Mouse (Mus musculus) neural tube, embryonic 14.5 days (tissue): ENCODE data around the gene Gm28051. TPM values are rescaled to one million over a fixed set of nuclear protein-coding genes. Genes with fewer than 3 reads are reported as not detected.

Experiments used
- ATAC-seq: fragments of 200-750 bp; cut with Nextera tagmentation; 2 replicates; pipeline ENCODE4 v1.8.0; 2017; ENCODE audit warnings: low read depth, mild to moderate bottlenecking, moderate TSS enrichment, moderate library complexity
- H3K27ac ChIP-seq: fragments of 300-500 bp; sonication (generic); 2 replicates; pipeline ENCODE4 v1.5.1; 2014; ENCODE audit warnings: low read depth, mild to moderate bottlenecking, control low read depth, low read length, moderate library complexity, mixed read lengths
- H3K27me3 ChIP-seq: fragments of 300-500 bp; sonication (generic); 2 replicates; pipeline ENCODE4 v1.6.1; 2014; ENCODE audit warnings: low read length; ENCODE audit not compliant: control insufficient read depth, insufficient read depth
- H3K36me3 ChIP-seq: fragments of 300-500 bp; sonication (generic); 2 replicates; pipeline ENCODE4 v1.6.1; 2014; ENCODE audit warnings: low read length, mixed read lengths; ENCODE audit not compliant: control insufficient read depth, insufficient read depth
- H3K4me1 ChIP-seq: fragments of 300-500 bp; sonication (generic); 2 replicates; pipeline ENCODE4 v1.6.1; 2014; ENCODE audit warnings: low read length; ENCODE audit not compliant: control insufficient read depth, insufficient read depth
- H3K4me2 ChIP-seq: fragments of 300-500 bp; sonication (generic); 2 replicates; pipeline ENCODE4 v1.6.1; 2014; ENCODE audit warnings: mild to moderate bottlenecking, low read depth, low read length, control low read depth
- H3K4me3 ChIP-seq: fragments of 300-500 bp; sonication (generic); 2 replicates; pipeline ENCODE4 v1.5.1; 2014; ENCODE audit warnings: low read depth, low read length, control low read depth, mixed read lengths
- H3K9ac ChIP-seq: fragments of 300-500 bp; sonication (generic); replicated peaks from 2 replicates; pipeline ENCODE4 v1.6.1; 2014; ENCODE audit warnings: low read depth, mild to moderate bottlenecking, control low read depth, low read length, mixed read lengths
- H3K9me3 ChIP-seq: fragments of 300-500 bp; sonication (generic); 2 replicates; pipeline ENCODE4 v1.6.1; 2016; ENCODE audit warnings: low read length; ENCODE audit not compliant: control insufficient read depth
- WGBS: fragments of 180-500 bp; shearing (Covaris S2); extraction: QIAGEN DNeasy Blood & Tissue Kit; methylation state at CpG from one replicate; pipeline ENCODE4 v1.1.7; 2014; 5-methylcytosine and 5-hydroxymethylcytosine counted together
- polyA plus RNA-seq: library from polyadenylated mRNA; unstranded; fragments of >200 nt; fragmentation: Nextera tagmentation; extraction: Ambion mirVana; gene quantifications from 2 replicates; pipeline ENCODE4 v1.2.1, GENCODE M21; 2014

Gene Gm28051
- polyA plus RNA-seq, 1 experiment from 2014 or later, result not detected

GRCm38 (mm10) chr12:102730798-102731619, 26.6 kb downstream of the Gm28051 start:
- Histone ChIP-seq H3K36me3 (no peaks in the 10 kb centered on the region), H3K27me3 (no peaks in the 10 kb centered on the region), H3K4me3 (peak overlapping the region; percentile 7), H3K9ac (no peak overlapping the region), H3K9me3 (no peaks in the 10 kb centered on the region), H3K27ac (peak overlapping the region; percentile 78), H3K4me2 (peak overlapping the region; percentile 51), H3K4me1 (peaks cover 18% of the 10 kb centered on the region; the same call in 1 of the 2 replicates)
- WGBS, result 6% methylated on average over 16 of the region's 16 CpGs
- peak; percentile 72 for ATAC-seq

GRCm38 (mm10) chr12:102729855-102730797, 27.4 kb downstream of the Gm28051 start:
- H3K27me3 ChIP-seq, result no peaks in the 10 kb centered on the region
- peak; percentile 98 for ATAC-seq
- WGBS, result 23% methylated on average over 26 of the region's 26 CpGs
- H3K9me3 ChIP-seq, result no peaks in the 10 kb centered on the region
- peaks cover 18% of the 10 kb centered on the region; the same call in 1 of the 2 replicates for H3K4me1 ChIP-seq
- H3K36me3 ChIP-seq, result no peaks in the 10 kb centered on the region
- H3K4me2 ChIP-seq, result peak overlapping the region; percentile 51
- H3K4me3 ChIP-seq, result peak overlapping the region; percentile 7; the same call in 1 of the 2 replicates
- H3K27ac ChIP-seq, result peak overlapping the region; percentile 78
- no peak overlapping the region for H3K9ac ChIP-seq

GRCm38 (mm10) chr12:102725761-102726175, 31.8 kb downstream of the Gm28051 start:
- Histone ChIP-seq H3K4me3 (no peak overlapping the region), H3K4me1 (peaks cover 10% of the 10 kb centered on the region; the same call in 1 of the 2 replicates), H3K9me3 (no peaks in the 10 kb centered on the region), H3K27me3 (no peaks in the 10 kb centered on the region), H3K4me2 (no peak overlapping the region), H3K27ac (no peak overlapping the region), H3K36me3 (no peaks in the 10 kb centered on the region), H3K9ac (no peak overlapping the region)
- ATAC-seq, result no peak
- 70% methylated on average over 7 of the region's 7 CpGs for WGBS

GRCm38 (mm10) chr12:102725146-102725545, 32.4 kb downstream of the Gm28051 start:
- Histone ChIP-seq H3K4me1 (peaks cover 7% of the 10 kb centered on the region; the same call in 1 of the 2 replicates), H3K36me3 (no peaks in the 10 kb centered on the region), H3K9me3 (no peaks in the 10 kb centered on the region), H3K27me3 (no peaks in the 10 kb centered on the region), H3K4me3 (no peak overlapping the region), H3K9ac (no peak overlapping the region), H3K27ac (no peak overlapping the region), H3K4me2 (no peak overlapping the region)
- ATAC-seq, result no peak
- 95% methylated on average over 6 of the region's 6 CpGs for WGBS

- Histone ChIP-seq H3K9me3 (no peaks in the 10 kb centered on the region), H3K9ac (no peak overlapping the region), H3K4me3 (no peak overlapping the region), H3K27ac (no peak overlapping the region), H3K36me3 (no peaks in the 10 kb centered on the region), H3K27me3 (no peaks in the 10 kb centered on the region), H3K4me2 (no peak overlapping the region), H3K4me1 (no peaks in the 10 kb centered on the region)
- no peak for ATAC-seq
- WGBS, result 83% methylated on average over 6 of the region's 6 CpGs
These were observed 33.7 kb downstream of the Gm28051 start for GRCm38 (mm10) chr12:102723861-102724260.

GRCm38 (mm10) chr12:102722966-102723365, 34.6 kb downstream of the Gm28051 start:
- Histone ChIP-seq H3K27ac (no peak overlapping the region), H3K27me3 (no peaks in the 10 kb centered on the region), H3K4me1 (no peaks in the 10 kb centered on the region), H3K36me3 (no peaks in the 10 kb centered on the region), H3K4me2 (no peak overlapping the region), H3K9ac (no peak overlapping the region), H3K9me3 (no peaks in the 10 kb centered on the region), H3K4me3 (no peak overlapping the region)
- 72% methylated on average over 8 of the region's 8 CpGs for WGBS
- ATAC-seq, result no peak

- no peak for ATAC-seq
- Histone ChIP-seq H3K9ac (no peak overlapping the region), H3K4me2 (no peak overlapping the region), H3K27me3 (no peaks in the 10 kb centered on the region), H3K36me3 (no peaks in the 10 kb centered on the region), H3K9me3 (no peaks in the 10 kb centered on the region), H3K4me3 (no peak overlapping the region), H3K27ac (no peak overlapping the region), H3K4me1 (no peaks in the 10 kb centered on the region)
- 56% methylated on average over 11 of the region's 11 CpGs for WGBS
These were observed 35.1 kb downstream of the Gm28051 start for GRCm38 (mm10) chr12:102722451-102722850.

- Histone ChIP-seq H3K27ac (no peak overlapping the region), H3K4me2 (no peak overlapping the region), H3K9ac (no peak overlapping the region), H3K4me1 (no peaks in the 10 kb centered on the region), H3K36me3 (no peaks in the 10 kb centered on the region), H3K4me3 (no peak overlapping the region), H3K9me3 (no peaks in the 10 kb centered on the region), H3K27me3 (no peaks in the 10 kb centered on the region)
- WGBS, result 28% methylated on average over 13 of the region's 13 CpGs
- ATAC-seq, result peak; percentile 89
These were observed 37.8 kb downstream of the Gm28051 start for GRCm38 (mm10) chr12:102719552-102720315.
